Mouse (Mus musculus): Measurements from ENCODE around the gene Olfr968. TPM values are rescaled to one million over a fixed set of nuclear protein-coding genes. Genes with fewer than 3 reads are reported as not detected.

Olfr968 gene
- not detected for total RNA-seq (2021)
- long read RNA-seq, experiment 1 = 0 reads
- long read RNA-seq, experiment 2 = 0 reads

- no peak for DNase-seq
Observed at GRCm38 (mm10) chr9:39783153-39783552, at the start of gene Olfr968. Gene Olfr968 (minus strand): TSS chr9:39783253.

- DNase-seq = no peak
Observed at GRCm38 (mm10) chr9:39808560-39808959, 25.5 kb upstream of the Olfr968 start, which contains the start of gene Olfr970. Gene Olfr970 (plus strand): TSS chr9:39808860.

DNA sequence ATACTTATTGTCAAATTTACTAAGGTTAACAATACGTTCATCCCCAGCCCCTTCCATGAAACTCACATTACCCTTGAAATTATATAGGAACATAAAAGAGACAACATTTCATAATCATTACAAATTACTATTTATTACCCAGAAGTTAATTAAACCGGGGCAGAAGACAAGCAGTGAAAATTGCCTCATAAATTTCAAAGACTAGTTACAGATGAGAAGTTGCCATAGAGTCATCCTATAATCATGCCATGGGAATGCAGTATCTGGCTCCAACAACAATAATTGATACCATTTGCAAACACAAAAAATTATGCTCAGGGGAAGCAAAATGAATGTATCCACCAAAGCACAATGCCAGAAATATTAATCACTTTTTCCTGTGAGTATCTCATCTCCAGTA lies 7.5 kb upstream of the Olfr968 start, which contains the start of gene Olfr969:
Gene Olfr969 (plus strand): TSS at position 388 of the 400 bp plus-strand sequence.
- DNase-seq = no peak

GRCm38 (mm10) chr9:39746428-39746827 lies 36.6 kb downstream of the Olfr968 start:
- DNase-seq = no peak

GRCm38 (mm10) chr9:39745949-39746348 lies 37.1 kb downstream of the Olfr968 start, which contains the start of gene Olfr967:
Gene Olfr967 (plus strand): TSS chr9:39746249.
- DNase-seq = no peak

DNA sequence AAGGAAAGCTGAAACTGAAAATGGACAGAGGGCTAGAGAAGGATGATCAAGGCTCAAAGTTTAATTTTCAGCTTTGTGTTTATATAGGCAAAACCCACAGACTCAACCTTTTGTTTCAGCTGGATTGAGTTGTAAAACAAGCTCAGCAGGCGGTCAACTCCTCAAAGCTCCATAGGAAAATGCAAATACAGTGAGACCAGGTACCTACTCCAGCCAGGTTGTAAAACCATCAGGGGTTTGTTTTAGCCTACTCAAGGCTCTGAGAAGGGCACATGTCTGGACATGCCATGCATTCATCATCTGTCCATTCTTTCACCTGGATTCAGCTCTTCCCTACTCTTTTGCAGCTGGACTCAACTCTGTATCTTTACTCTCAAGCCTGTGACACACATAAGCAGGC lies 42.3 kb downstream of the Olfr968 start:
- no peak for DNase-seq

DNA sequence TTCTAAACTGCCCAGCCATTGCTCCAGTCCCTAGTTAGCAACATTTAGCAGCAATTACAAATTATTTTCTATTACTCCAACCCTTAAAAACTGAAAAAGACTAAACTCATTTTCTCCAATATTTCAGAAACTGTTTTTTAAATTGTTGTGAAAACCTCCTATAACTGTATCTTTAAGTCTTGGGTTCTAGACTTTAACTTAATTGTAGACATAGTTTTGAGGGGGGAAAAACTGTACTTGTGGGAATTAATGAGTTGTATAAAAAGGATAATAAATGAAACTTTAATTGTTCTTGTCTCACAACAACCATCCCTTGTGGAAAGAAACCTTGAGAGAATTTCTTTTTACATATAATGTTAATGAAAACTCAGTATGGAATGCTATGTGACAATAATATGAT lies 52.4 kb downstream of the Olfr968 start, which contains the start of gene Olfr150:
Gene Olfr150 (plus strand): TSS at position 301 of the 400 bp plus-strand sequence.
- no peak for DNase-seq

Other genes with a start within 250 kb of the Olfr968 start
- not detected for gene Olfr958, start 229.2 kb downstream of the Olfr968 start, total RNA-seq (2021)
- gene Olfr959, start 207.7 kb downstream of the Olfr968 start, total RNA-seq (2021) = not detected
- gene AW551984, start 178.8 kb downstream of the Olfr968 start, total RNA-seq (2021) = 10 to 100 TPM; 15.4 to 20.6 TPM
- gene Olfr148, start 172.6 kb downstream of the Olfr968 start, total RNA-seq (2021) = not detected
- not detected for gene Olfr960, start 161.9 kb downstream of the Olfr968 start, total RNA-seq (2021)
- not detected for gene Olfr961, start 138.2 kb downstream of the Olfr968 start, total RNA-seq (2021)
- gene Olfr963, start 116.0 kb downstream of the Olfr968 start, total RNA-seq (2021) = not detected
- not detected for gene Olfr149, start 76.1 kb downstream of the Olfr968 start, total RNA-seq (2021)
- gene Olfr965, start 71.9 kb downstream of the Olfr968 start, total RNA-seq (2021) = not detected
- gene Olfr150, start 52.3 kb downstream of the Olfr968 start, total RNA-seq (2021) = not detected
- not detected for gene Olfr967, start 37.0 kb downstream of the Olfr968 start, total RNA-seq (2021)
- gene Olfr969, start 7.7 kb upstream of the Olfr968 start, total RNA-seq (2021) = not detected
- gene Olfr970, start 25.6 kb upstream of the Olfr968 start, total RNA-seq (2021) = not detected
- not detected for gene Olfr971, start 53.6 kb upstream of the Olfr968 start, total RNA-seq (2021)
- not detected for gene Olfr972, start 83.2 kb upstream of the Olfr968 start, total RNA-seq (2021)
- not detected for gene Olfr229, start 124.1 kb upstream of the Olfr968 start, total RNA-seq (2021)
- gene Olfr974, start 154.2 kb upstream of the Olfr968 start, total RNA-seq (2021) = not detected
- not detected for gene Olfr975, start 168.8 kb upstream of the Olfr968 start, total RNA-seq (2021)
- gene Olfr976, start 177.9 kb upstream of the Olfr968 start, total RNA-seq (2021) = not detected
- gene Olfr978, start 208.9 kb upstream of the Olfr968 start, total RNA-seq (2021) = not detected
- gene Olfr979, start 220.2 kb upstream of the Olfr968 start, total RNA-seq (2021) = not detected
- gene Olfr980, start 226.3 kb upstream of the Olfr968 start, total RNA-seq (2021) = not detected
- gene Olfr981, start 238.2 kb upstream of the Olfr968 start, total RNA-seq (2021) = not detected

All from adrenal gland, postnatal 10 days (tissue).